Mouse (Mus musculus) thymus, adult 2 months (tissue): ENCODE measurements around the gene Olfr1367. TPM values are rescaled to one million over a fixed set of nuclear protein-coding genes. Genes with fewer than 3 reads are reported as not detected.

Experiments
- DNase-seq: peaks from one replicate; pipeline ENCODE4 v3.0.0; 2021
- H3K27ac ChIP-seq: fragments of 200-500 bp; 2 replicates; pipeline ENCODE4 v1.5.1; 2012; ENCODE audit warnings: low read length, control low read depth; ENCODE audit not compliant: control insufficient read depth, insufficient read depth
- H3K27me3 ChIP-seq: fragments of 200-500 bp; 2 replicates; pipeline ENCODE4 v1.6.1; 2012; ENCODE audit warnings: mild to moderate bottlenecking, low read length, moderate library complexity, mixed read lengths; ENCODE audit not compliant: control insufficient read depth, insufficient read depth
- H3K36me3 ChIP-seq: fragments of 200-500 bp; 2 replicates; pipeline ENCODE4 v1.6.1; 2012; ENCODE audit warnings: mild to moderate bottlenecking, low read length, moderate library complexity; ENCODE audit not compliant: control insufficient read depth, insufficient read depth
- H3K4me1 ChIP-seq: fragments of 200-500 bp; replicated peaks from 2 replicates; pipeline ENCODE4 v1.6.1; 2012; ENCODE audit warnings: low read length; ENCODE audit not compliant: control insufficient read depth, insufficient read depth
- H3K4me3 ChIP-seq: fragments of 200-500 bp; 2 replicates; pipeline ENCODE4 v1.5.1; 2012; ENCODE audit warnings: mild to moderate bottlenecking, low read length, control low read depth, moderate library complexity; ENCODE audit not compliant: control insufficient read depth, insufficient read depth
- CTCF ChIP-seq: fragments of 200-500 bp; IDR thresholded peaks from 2 replicates; pipeline ENCODE4 v1.5.1; 2012; ENCODE audit warnings: mild to moderate bottlenecking, control low read depth, low read length, moderate library complexity, borderline replicate concordance; ENCODE audit not compliant: control insufficient read depth, poor library complexity, insufficient read depth; ENCODE audit errors: extremely low read depth
- POLR2A ChIP-seq: fragments of 200-500 bp; IDR thresholded peaks from 2 replicates; pipeline ENCODE4 v1.6.1; 2012; ENCODE audit warnings: mild to moderate bottlenecking, low read length, control low read depth, moderate library complexity; ENCODE audit not compliant: control insufficient read depth, poor library complexity, insufficient read depth; ENCODE audit errors: extremely low read depth
- WGBS: fragments of 180-500 bp; shearing (Covaris S2); methylation state at CpG from one replicate; pipeline ENCODE4 v1.1.7; 2018; 5-methylcytosine and 5-hydroxymethylcytosine counted together
- polyA plus RNA-seq: library from polyadenylated mRNA; depleted of rRNA; stranded (reverse); fragments of >200 nt; gene quantifications from 2 replicates; pipeline ENCODE4 v1.2.3, GENCODE M21; 2012

Olfr1367 gene
- polyA plus RNA-seq, 1 experiment, result not detected

DNA sequence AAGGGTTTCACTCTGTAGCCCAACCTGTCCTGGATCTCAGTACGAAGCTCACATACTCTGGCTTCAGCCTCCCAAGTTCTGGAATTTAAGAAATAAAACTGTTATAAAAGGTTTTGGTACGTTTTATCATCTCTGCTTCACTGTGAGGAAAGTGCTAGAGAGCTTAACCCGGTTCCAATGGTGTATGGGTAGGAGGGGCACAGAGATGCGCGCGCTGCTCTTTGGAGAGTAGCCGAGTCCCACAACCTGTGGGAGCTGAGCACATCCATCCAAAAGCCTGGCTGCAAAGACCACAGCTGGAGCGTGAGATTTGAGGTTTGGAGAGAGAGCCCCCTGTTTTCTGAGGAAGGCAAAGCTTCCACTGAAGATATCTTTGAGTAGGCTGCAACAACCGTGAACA is 19.3 kb upstream of the Olfr1367 start:
- H3K27me3 ChIP-seq, result no peaks in the 10 kb centered on the region; the same call in 1 of the 2 replicates
- H3K4me3 ChIP-seq, result no peak overlapping the region
- TF ChIP-seq POLR2A, result no peak
- no peak for TF ChIP-seq CTCF
- H3K27ac ChIP-seq, result no peak overlapping the region
- WGBS, result 8% methylated on average over 9 of the region's 9 CpGs
- peaks cover 7% of the 10 kb centered on the region; the same call in 1 of the 2 replicates for H3K4me1 ChIP-seq
- H3K36me3 ChIP-seq, result no peaks in the 10 kb centered on the region
- no peak for DNase-seq

DNA sequence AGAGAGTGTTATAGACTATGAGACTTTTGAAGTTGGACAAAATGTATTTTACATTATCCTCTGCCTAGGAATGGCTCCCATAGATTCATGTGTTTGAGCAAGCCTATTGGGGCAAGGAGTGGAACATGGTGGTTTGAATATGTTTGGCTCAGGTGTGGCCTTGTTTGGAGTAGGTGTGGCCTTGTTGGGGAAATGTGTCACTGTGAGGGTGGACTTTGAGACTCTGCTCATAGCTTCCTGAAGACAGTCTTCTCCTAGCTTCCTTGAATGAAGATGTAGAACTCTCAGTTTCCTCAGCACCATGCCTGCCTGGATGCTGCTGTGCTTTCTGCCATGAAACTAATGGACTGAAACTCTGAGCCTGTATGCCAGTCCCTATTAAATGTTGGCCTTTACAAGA is 3.9 kb downstream of the Olfr1367 start:
- no peaks in the 10 kb centered on the region for H3K36me3 ChIP-seq
- no peak for DNase-seq
- no peaks in the 10 kb centered on the region for H3K4me1 ChIP-seq
- H3K27me3 ChIP-seq, result no peaks in the 10 kb centered on the region
- no peak for TF ChIP-seq CTCF
- no peak for TF ChIP-seq POLR2A
- H3K4me3 ChIP-seq, result no peak overlapping the region
- no peak overlapping the region for H3K27ac ChIP-seq

DNA sequence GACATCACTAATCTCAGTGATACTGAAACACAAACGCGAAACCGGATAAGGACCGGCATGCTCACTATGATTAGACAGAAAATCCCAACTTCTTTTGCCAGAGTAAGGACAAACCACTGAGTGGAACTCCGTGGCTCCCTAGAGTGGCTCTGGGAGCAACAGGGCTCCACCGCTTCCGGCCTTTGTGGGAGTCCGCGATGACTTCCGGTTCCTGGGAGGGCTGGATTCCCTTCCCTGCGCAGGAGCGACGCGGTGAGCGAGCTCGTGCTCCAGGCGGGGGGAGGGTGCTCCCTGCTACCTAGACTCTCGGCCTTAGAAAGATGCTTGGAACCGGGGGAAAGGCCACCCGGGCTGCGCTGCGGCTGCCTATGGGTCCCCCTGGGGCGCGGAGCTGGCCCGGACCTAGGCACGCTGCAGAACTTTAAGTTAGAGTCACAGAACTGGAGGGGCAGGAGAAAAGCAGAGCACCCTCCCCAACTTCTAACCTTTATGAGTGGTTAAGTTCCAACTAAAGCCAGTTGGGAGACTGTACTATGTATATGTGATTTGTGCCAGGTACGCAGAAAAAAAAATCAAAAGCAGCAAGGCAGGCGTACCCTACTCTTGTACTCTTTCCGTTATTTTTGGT is 16.0 kb downstream of the Olfr1367 start, which contains the start of gene Zscan12:
Gene Zscan12 (plus strand): TSS at position 200 of the 628 bp plus-strand sequence.
- Histone ChIP-seq H3K4me1 (peaks cover 8% of the 10 kb centered on the region), H3K4me3 (peak within 1 kb of the TSS; percentile 63), H3K36me3 (no peaks in the 10 kb centered on the region), H3K27me3 (no peaks in the 10 kb centered on the region), H3K27ac (no peak within 1 kb of the TSS)
- TF ChIP-seq POLR2A (peak; percentile 66), CTCF (no peak)
- peak; percentile 84 for DNase-seq
- WGBS, result under 1% methylated on average over 29 of the region's 29 CpGs

DNA sequence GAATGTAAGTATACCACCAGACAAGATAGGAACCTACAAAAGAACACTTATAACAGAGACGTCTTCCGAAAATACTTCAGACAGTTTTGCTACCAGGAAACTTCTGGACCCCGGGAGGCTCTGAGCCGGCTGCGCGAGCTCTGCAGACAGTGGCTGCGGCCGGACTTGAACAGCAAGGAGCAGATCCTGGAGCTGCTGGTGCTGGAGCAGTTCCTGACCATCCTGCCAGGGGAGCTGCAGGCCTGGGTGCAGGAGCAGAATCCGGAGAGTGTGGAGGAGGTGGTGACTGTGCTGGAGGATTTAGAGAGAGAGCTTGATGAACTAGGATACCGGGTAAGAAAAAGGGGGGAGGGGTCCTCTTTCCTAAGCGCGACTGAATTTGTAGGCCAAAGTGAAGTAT is 17.0 kb downstream of the Olfr1367 start:
- H3K27ac ChIP-seq, result no peak overlapping the region
- DNase-seq, result no peak
- peaks cover under 1% of the 10 kb centered on the region; the same call in 1 of the 2 replicates for H3K36me3 ChIP-seq
- H3K27me3 ChIP-seq, result no peaks in the 10 kb centered on the region
- WGBS, result 92% methylated on average over 12 of the region's 12 CpGs
- no peak overlapping the region for H3K4me3 ChIP-seq
- no peak for TF ChIP-seq CTCF
- TF ChIP-seq POLR2A, result no peak
- peaks cover 8% of the 10 kb centered on the region for H3K4me1 ChIP-seq

DNA sequence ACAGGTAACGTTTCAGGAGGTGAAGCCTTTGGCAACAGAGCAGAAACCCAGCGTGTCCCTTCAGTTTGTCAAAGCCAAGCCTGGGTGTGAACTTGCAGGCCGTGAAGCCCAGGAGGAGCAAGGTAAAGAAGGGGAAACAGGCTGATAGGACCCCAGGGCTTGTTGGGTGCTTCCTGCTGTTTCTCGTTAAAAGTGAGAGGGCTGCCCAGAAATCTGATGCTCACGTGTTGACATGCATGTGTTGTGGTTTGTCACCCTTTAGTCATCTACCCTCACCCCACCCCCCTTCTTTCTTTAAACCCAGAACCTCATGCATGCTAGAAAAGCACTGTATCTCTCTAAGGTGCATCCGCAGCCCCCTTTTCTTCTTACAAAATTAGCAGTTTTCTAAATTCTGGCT is 19.9 kb downstream of the Olfr1367 start:
- 54% methylated on average over 6 of the region's 6 CpGs for WGBS
- Histone ChIP-seq H3K4me3 (no peak overlapping the region), H3K27ac (peak overlapping the region; percentile 42; the same call in 1 of the 2 replicates)

DNA sequence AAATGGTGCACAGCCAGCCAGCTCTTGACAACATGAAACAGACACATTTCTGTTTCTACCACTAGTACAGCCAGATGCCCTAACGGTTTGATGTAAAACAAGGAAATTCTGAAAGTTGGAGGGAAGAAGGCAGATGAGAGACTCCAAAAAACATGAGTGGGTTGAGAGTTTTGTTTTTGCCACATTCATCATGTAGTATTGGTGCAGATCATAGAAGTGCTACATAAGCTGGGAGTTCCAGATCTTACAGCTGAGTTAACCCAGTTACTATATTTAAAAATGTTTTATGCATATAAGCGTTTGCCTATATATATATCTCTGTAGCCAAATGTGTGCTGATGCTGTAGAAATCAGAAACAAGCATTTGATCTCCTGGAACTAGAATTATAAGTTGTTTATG is 26.0 kb downstream of the Olfr1367 start:
- 100% methylated on average over 2 of the region's 2 CpGs for WGBS
- Histone ChIP-seq H3K4me1 (no peaks in the 10 kb centered on the region), H3K36me3 (peaks cover 9% of the 10 kb centered on the region; the same call in 1 of the 2 replicates)

More for the DNA sequence above, 19.9 kb downstream of the Olfr1367 start:
- H3K4me1 ChIP-seq, result peaks cover 8% of the 10 kb centered on the region
- H3K36me3 ChIP-seq, result peaks cover 9% of the 10 kb centered on the region; the same call in 1 of the 2 replicates
- no peaks in the 10 kb centered on the region for H3K27me3 ChIP-seq
- TF ChIP-seq CTCF (no peak), POLR2A (no peak)
- DNase-seq, result peak; percentile 12

More for the DNA sequence above, 26.0 kb downstream of the Olfr1367 start:
- DNase-seq, result no peak
- TF ChIP-seq CTCF, result no peak
- TF ChIP-seq POLR2A, result no peak
- H3K4me3 ChIP-seq, result no peak overlapping the region
- no peaks in the 10 kb centered on the region for H3K27me3 ChIP-seq
- H3K27ac ChIP-seq, result no peak overlapping the region
